Mouse (Mus musculus): ENCODE data around the gene Cntfr.

GRCm38 (mm10) chr4:41659556-41659955 is 37.3 kb downstream of the Cntfr start:
- no peak for TF ChIP-seq CTCF (IDR thresholded peaks at IDR 0.05; ENCODE audit: low read depth)
- TF ChIP-seq EP300 (IDR thresholded peaks at IDR 0.05; ENCODE audit: low read depth) = no peak
